Mouse (Mus musculus): ENCODE results near the gene Agap1. TPM values are rescaled to one million over a fixed set of nuclear protein-coding genes. Genes with fewer than 3 reads are reported as not detected.

Agap1 gene
- polyA plus RNA-seq, 1 experiment from 2014 or later: 17.6 TPM

DNA sequence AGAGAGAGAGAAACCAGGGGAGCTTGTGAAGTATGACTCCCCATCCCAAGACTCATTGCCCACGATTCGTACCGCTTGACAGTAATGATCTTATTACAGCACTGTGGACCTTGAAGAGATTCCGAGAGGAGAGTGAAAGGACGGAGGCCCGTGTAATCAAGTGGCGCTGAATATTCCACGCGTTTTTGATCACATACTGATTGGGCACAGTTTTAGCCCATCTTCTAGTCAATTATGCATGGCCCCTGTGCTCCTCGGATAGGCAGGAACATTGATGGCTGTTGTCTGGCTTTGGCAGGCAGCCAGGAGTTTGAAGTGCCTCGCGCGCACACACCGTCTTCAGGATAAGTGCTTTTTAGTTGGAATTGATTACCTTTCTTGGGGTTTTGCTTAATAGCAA is 344.1 kb downstream of the Agap1 start:
- no peaks in the 10 kb centered on the region for H3K9me3 ChIP-seq (ENCODE audit: control insufficient read depth, low read depth, low read length)
- no peak overlapping the region for H3K27ac ChIP-seq (ENCODE audit: low read length)
- no peak overlapping the region for H3K4me3 ChIP-seq (ENCODE audit: low read depth, low read length)
- no peak overlapping the region for H3K9ac ChIP-seq (replicated peaks; ENCODE audit: low read depth, low read length)
- H3K27me3 ChIP-seq (ENCODE audit: control insufficient read depth, insufficient read depth, low read length): no peaks in the 10 kb centered on the region
- no peak for ATAC-seq (ENCODE audit: insufficient number of reproducible peaks, insufficient read depth, low FRiP score, low read depth)
- no peaks in the 10 kb centered on the region for H3K4me1 ChIP-seq (ENCODE audit: control insufficient read depth, insufficient read depth, low read length)
- no peaks in the 10 kb centered on the region for H3K36me3 ChIP-seq (ENCODE audit: control insufficient read depth, insufficient read depth, low read length)
- 62% methylated on average over 14 of the region's 14 CpGs for WGBS
- no peak overlapping the region for H3K4me2 ChIP-seq (replicated peaks; ENCODE audit: low read depth, low read length)

DNA sequence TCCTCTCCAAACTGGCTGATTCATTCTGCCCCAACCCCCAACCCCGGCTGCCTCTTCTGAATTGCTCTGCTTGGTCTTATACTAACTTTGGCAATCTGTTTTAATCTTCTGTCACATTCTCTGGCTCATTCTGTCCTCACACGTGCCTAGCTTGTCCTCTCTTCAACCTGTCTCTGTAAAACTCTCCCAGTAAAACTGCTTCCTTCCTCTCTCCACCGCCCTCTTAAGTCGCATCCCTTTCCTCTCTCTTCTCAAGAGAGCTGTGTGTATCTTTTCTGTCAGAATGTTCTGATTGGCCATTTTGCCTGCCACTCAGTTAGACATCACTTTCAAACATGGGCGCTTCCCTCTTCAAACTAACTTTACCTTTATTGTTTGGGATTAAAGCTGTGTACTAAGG is 346.9 kb downstream of the Agap1 start:
- ATAC-seq (ENCODE audit: insufficient number of reproducible peaks, insufficient read depth, low FRiP score, low read depth): no peak
- WGBS: 71% methylated on average over 5 of the region's 5 CpGs
- H3K9ac ChIP-seq (replicated peaks; ENCODE audit: low read depth, low read length): no peak overlapping the region
- H3K27me3 ChIP-seq (ENCODE audit: control insufficient read depth, insufficient read depth, low read length): no peaks in the 10 kb centered on the region
- no peaks in the 10 kb centered on the region for H3K9me3 ChIP-seq (ENCODE audit: control insufficient read depth, low read depth, low read length)
- H3K27ac ChIP-seq (ENCODE audit: low read length): no peak overlapping the region
- H3K36me3 ChIP-seq (ENCODE audit: control insufficient read depth, insufficient read depth, low read length): no peaks in the 10 kb centered on the region
- no peaks in the 10 kb centered on the region for H3K4me1 ChIP-seq (ENCODE audit: control insufficient read depth, insufficient read depth, low read length)
- no peak overlapping the region for H3K4me3 ChIP-seq (ENCODE audit: low read depth, low read length)
- H3K4me2 ChIP-seq (replicated peaks; ENCODE audit: low read depth, low read length): no peak overlapping the region

DNA sequence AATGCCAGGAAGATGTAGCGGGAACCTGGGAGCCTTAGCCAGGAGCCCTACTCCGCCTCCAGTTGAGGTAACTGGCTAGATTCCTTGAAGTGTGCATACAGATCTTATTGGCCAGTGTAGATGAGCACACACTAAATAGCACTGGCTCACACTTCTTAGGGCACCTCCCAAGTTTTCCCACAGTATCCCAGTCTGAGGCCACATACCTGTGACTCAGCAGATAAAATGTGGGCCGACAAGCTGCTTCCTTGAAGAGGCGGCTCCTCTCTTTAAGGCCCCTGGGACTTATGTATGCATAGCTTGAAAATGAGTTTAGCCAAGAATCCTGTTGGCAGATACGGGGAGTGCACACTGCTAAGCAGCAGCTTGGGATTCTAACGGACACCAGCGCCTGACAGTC is 350.4 kb downstream of the Agap1 start:
- no peaks in the 10 kb centered on the region for H3K36me3 ChIP-seq (ENCODE audit: control insufficient read depth, insufficient read depth, low read length)
- H3K9me3 ChIP-seq (ENCODE audit: control insufficient read depth, low read depth, low read length): no peaks in the 10 kb centered on the region
- H3K27ac ChIP-seq (ENCODE audit: low read length): no peak overlapping the region
- H3K9ac ChIP-seq (replicated peaks; ENCODE audit: low read depth, low read length): no peak overlapping the region
- H3K4me3 ChIP-seq (ENCODE audit: low read depth, low read length): no peak overlapping the region
- ATAC-seq (ENCODE audit: insufficient number of reproducible peaks, insufficient read depth, low FRiP score, low read depth): no peak
- 89% methylated on average over 7 of the region's 7 CpGs for WGBS
- no peaks in the 10 kb centered on the region for H3K27me3 ChIP-seq (ENCODE audit: control insufficient read depth, insufficient read depth, low read length)
- H3K4me2 ChIP-seq (replicated peaks; ENCODE audit: low read depth, low read length): no peak overlapping the region
- H3K4me1 ChIP-seq (ENCODE audit: control insufficient read depth, insufficient read depth, low read length): no peaks in the 10 kb centered on the region

DNA sequence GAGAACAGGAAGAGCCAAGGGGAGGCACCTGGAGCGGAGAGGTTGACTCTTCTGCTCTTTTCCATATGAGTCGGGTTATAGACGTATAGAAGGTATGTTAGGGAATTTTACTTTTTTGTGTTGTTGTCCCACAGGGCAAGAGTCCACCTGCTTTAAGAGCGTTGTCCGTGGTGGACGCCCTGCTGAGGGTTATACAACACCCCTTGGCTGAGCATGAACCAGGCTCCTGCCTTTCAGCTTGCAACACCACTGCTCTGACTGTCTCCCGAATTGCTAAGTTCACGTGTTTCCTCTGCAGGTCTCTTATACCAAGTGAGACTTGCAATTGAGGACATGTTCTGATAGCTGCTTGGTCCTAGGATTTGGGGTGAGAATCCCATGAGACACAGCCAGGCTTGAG is 358.2 kb downstream of the Agap1 start:
- no peaks in the 10 kb centered on the region for H3K36me3 ChIP-seq (ENCODE audit: control insufficient read depth, insufficient read depth, low read length)
- H3K27me3 ChIP-seq (ENCODE audit: control insufficient read depth, insufficient read depth, low read length): no peaks in the 10 kb centered on the region
- no peaks in the 10 kb centered on the region for H3K9me3 ChIP-seq (ENCODE audit: control insufficient read depth, low read depth, low read length)
- H3K27ac ChIP-seq (ENCODE audit: low read length): no peak overlapping the region
- no peak overlapping the region for H3K4me2 ChIP-seq (replicated peaks; ENCODE audit: low read depth, low read length)
- ATAC-seq (ENCODE audit: insufficient number of reproducible peaks, insufficient read depth, low FRiP score, low read depth): no peak
- no peak overlapping the region for H3K9ac ChIP-seq (replicated peaks; ENCODE audit: low read depth, low read length)
- no peak overlapping the region for H3K4me3 ChIP-seq (ENCODE audit: low read depth, low read length)
- WGBS: 93% methylated on average over 8 of the region's 8 CpGs
- H3K4me1 ChIP-seq (ENCODE audit: control insufficient read depth, insufficient read depth, low read length): peaks cover 7% of the 10 kb centered on the region; the same call in 1 of the 2 replicates

DNA sequence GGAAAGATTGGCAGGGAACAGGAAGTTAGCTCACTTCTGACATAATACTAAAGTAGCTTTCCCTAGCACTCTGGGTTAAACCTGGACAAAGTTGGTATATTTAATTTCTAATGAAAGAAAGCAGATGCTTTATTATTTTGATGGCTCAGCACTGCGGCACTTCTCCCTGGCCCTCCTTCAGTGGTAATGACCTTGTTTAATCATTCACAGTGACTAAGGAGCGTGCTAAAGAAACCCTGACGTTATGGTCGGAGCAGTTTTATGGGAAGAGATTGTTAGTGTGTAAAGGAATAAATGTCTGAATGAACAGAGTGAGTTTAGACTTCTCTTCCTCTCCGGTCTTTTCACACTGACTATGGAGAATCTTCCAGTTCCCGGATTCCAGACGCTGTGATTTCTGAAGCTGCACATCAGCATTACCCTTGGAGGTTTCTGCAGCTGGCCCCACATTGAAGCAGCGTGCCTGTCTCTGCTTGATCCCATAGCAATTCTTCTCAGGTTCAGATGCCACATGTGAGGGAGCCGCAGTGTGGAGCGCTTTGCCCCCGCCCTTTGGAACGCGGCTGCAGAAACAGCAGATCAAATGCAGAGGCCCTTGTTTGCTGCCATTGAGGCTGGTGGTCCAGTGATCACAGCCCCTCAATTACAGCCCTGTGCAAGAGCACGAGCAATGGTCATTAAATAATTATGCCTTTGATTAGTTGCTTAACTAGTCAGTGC is 362.0 kb downstream of the Agap1 start:
- Histone ChIP-seq H3K4me2 (replicated peaks; ENCODE audit: low read depth, low read length) (no peak overlapping the region), H3K36me3 (ENCODE audit: control insufficient read depth, insufficient read depth, low read length) (no peaks in the 10 kb centered on the region), H3K9me3 (ENCODE audit: control insufficient read depth, low read depth, low read length) (no peaks in the 10 kb centered on the region), H3K27ac (ENCODE audit: low read length) (no peak overlapping the region), H3K27me3 (ENCODE audit: control insufficient read depth, insufficient read depth, low read length) (no peaks in the 10 kb centered on the region), H3K4me3 (ENCODE audit: low read depth, low read length) (no peak overlapping the region), H3K9ac (replicated peaks; ENCODE audit: low read depth, low read length) (no peak overlapping the region), H3K4me1 (ENCODE audit: control insufficient read depth, insufficient read depth, low read length) (peaks cover 7% of the 10 kb centered on the region; the same call in 1 of the 2 replicates)
- ATAC-seq (ENCODE audit: insufficient number of reproducible peaks, insufficient read depth, low FRiP score, low read depth): no peak
- WGBS: 47% methylated on average over 14 of the region's 14 CpGs

DNA sequence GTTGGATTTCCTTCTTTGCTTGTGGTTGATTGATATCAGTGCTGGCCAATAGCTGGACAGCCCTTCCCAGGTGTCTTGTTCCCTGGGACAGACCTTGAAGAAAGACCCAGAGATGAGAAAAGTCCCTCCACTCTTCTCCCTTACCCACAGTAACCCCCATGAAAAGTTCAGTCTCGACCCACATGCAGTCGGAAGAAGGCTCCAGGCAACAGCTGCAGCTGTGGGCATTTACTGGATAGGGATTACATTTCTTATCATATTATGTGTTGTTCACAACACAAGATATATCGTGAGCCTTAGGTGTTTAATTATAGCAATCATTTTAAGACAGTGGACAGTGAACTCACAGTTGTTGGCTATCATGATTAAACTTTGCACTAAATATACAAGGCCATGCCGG is 367.2 kb downstream of the Agap1 start:
- H3K9ac ChIP-seq (replicated peaks; ENCODE audit: low read depth, low read length): no peak overlapping the region
- H3K4me1 ChIP-seq (ENCODE audit: control insufficient read depth, insufficient read depth, low read length): peaks cover 2% of the 10 kb centered on the region; the same call in 1 of the 2 replicates
- H3K27me3 ChIP-seq (ENCODE audit: control insufficient read depth, insufficient read depth, low read length): no peaks in the 10 kb centered on the region
- no peak overlapping the region for H3K4me3 ChIP-seq (ENCODE audit: low read depth, low read length)
- H3K36me3 ChIP-seq (ENCODE audit: control insufficient read depth, insufficient read depth, low read length): no peaks in the 10 kb centered on the region
- H3K4me2 ChIP-seq (replicated peaks; ENCODE audit: low read depth, low read length): no peak overlapping the region
- no peaks in the 10 kb centered on the region for H3K9me3 ChIP-seq (ENCODE audit: control insufficient read depth, low read depth, low read length)
- ATAC-seq (ENCODE audit: insufficient number of reproducible peaks, insufficient read depth, low FRiP score, low read depth): no peak
- H3K27ac ChIP-seq (ENCODE audit: low read length): no peak overlapping the region
- 88% methylated on average over 4 of the region's 4 CpGs for WGBS

DNA sequence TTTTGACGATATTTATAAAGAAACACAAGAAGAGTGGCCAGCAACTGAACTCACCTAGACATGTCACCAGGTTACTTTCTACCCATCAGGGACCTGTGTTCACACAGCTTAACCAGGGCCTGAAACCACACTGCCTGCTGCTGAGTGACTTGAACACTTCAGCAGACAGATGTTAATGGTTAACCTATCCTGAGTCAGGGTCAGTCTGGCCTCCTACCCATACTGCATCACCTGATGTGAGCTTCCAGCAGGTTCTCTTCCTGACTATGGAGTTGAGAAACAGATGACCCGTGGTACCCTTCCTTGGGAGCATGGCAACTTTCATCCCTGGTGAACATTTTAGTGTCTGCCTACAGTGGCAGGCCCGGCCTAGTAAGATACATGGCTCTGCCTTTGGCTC is 367.8 kb downstream of the Agap1 start:
- Histone ChIP-seq H3K4me3 (ENCODE audit: low read depth, low read length) (no peak overlapping the region), H3K27ac (ENCODE audit: low read length) (no peak overlapping the region), H3K9ac (replicated peaks; ENCODE audit: low read depth, low read length) (no peak overlapping the region), H3K4me2 (replicated peaks; ENCODE audit: low read depth, low read length) (no peak overlapping the region), H3K4me1 (ENCODE audit: control insufficient read depth, insufficient read depth, low read length) (no peaks in the 10 kb centered on the region), H3K9me3 (ENCODE audit: control insufficient read depth, low read depth, low read length) (no peaks in the 10 kb centered on the region), H3K27me3 (ENCODE audit: control insufficient read depth, insufficient read depth, low read length) (no peaks in the 10 kb centered on the region), H3K36me3 (ENCODE audit: control insufficient read depth, insufficient read depth, low read length) (no peaks in the 10 kb centered on the region)
- ATAC-seq (ENCODE audit: insufficient number of reproducible peaks, insufficient read depth, low FRiP score, low read depth): no peak
- 85% methylated on average over 3 of the region's 3 CpGs for WGBS

DNA sequence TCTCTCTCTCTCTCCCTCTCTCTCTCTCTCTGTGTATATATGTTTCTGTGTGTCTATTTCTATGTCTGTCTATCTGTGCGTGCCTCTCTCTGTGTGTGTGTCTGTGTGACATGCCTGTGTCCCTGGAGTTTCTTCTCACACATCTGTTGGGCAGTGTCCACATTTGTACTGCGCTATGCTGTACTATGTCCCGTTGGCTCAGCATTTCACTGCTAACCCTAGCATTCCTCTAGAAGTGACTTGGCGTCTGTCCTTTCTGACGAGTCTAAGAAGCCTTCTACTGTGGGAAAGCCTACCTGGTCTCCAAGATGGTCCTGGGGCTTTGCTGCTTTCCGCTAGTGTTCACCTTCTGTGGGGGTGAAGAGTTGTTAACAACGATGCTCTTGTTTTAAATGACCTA is 368.4 kb downstream of the Agap1 start:
- H3K4me1 ChIP-seq (ENCODE audit: control insufficient read depth, insufficient read depth, low read length): no peaks in the 10 kb centered on the region
- H3K36me3 ChIP-seq (ENCODE audit: control insufficient read depth, insufficient read depth, low read length): no peaks in the 10 kb centered on the region
- H3K9me3 ChIP-seq (ENCODE audit: control insufficient read depth, low read depth, low read length): no peaks in the 10 kb centered on the region
- no peak overlapping the region for H3K9ac ChIP-seq (replicated peaks; ENCODE audit: low read depth, low read length)
- no peak overlapping the region for H3K4me3 ChIP-seq (ENCODE audit: low read depth, low read length)
- 89% methylated on average over 7 of the region's 7 CpGs for WGBS
- ATAC-seq (ENCODE audit: insufficient number of reproducible peaks, insufficient read depth, low FRiP score, low read depth): no peak
- H3K27me3 ChIP-seq (ENCODE audit: control insufficient read depth, insufficient read depth, low read length): no peaks in the 10 kb centered on the region
- H3K27ac ChIP-seq (ENCODE audit: low read length): no peak overlapping the region
- no peak overlapping the region for H3K4me2 ChIP-seq (replicated peaks; ENCODE audit: low read depth, low read length)

DNA sequence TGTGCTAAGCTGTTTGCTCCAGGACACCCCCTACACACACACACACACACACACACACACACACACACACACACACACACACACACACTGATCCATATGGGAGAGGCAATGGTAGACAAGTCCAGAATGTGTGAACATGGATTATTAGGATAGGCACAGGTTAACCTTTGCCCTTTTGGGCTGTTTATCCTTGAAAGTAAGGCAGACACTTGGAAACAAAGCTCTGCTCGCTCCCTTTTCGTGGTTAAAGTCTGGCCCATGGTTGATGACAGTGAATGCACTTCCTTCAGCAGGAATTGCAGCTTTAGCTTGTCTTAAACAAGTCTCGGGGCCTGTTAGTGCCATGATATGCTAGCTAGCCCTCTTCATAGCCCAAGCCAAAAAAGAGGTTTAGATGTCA is 372.4 kb downstream of the Agap1 start:
- no peaks in the 10 kb centered on the region for H3K9me3 ChIP-seq (ENCODE audit: control insufficient read depth, low read depth, low read length)
- no peaks in the 10 kb centered on the region for H3K4me1 ChIP-seq (ENCODE audit: control insufficient read depth, insufficient read depth, low read length)
- no peak overlapping the region for H3K4me3 ChIP-seq (ENCODE audit: low read depth, low read length)
- WGBS: 61% methylated on average over 3 of the region's 3 CpGs
- H3K9ac ChIP-seq (replicated peaks; ENCODE audit: low read depth, low read length): no peak overlapping the region
- no peak overlapping the region for H3K4me2 ChIP-seq (replicated peaks; ENCODE audit: low read depth, low read length)
- no peaks in the 10 kb centered on the region for H3K36me3 ChIP-seq (ENCODE audit: control insufficient read depth, insufficient read depth, low read length)
- no peak overlapping the region for H3K27ac ChIP-seq (ENCODE audit: low read length)
- no peak for ATAC-seq (ENCODE audit: insufficient number of reproducible peaks, insufficient read depth, low FRiP score, low read depth)
- H3K27me3 ChIP-seq (ENCODE audit: control insufficient read depth, insufficient read depth, low read length): no peaks in the 10 kb centered on the region

Data from stomach, embryonic 14.5 days (tissue).